Mouse (Mus musculus) Muller cell, postnatal 12 days (primary cell): Measurements from ENCODE around the gene Itgb5.

Experiments
- DNase-seq: peaks from one replicate; pipeline ENCODE4 v3.0.0-alpha.2; 2015; ENCODE audit errors: inconsistent ontology term

The Itgb5 gene

GRCm38 (mm10) chr16:33908239-33908638 lies 78.8 kb downstream of the Itgb5 start:
- no peak for DNase-seq

- DNase-seq: no peak
These were observed 85.5 kb downstream of the Itgb5 start for GRCm38 (mm10) chr16:33914997-33915396.

GRCm38 (mm10) chr16:33916473-33917251 lies 87.2 kb downstream of the Itgb5 start:
- DNase-seq: peak; percentile 99

GRCm38 (mm10) chr16:33917390-33917789 lies 87.9 kb downstream of the Itgb5 start:
- DNase-seq: no peak

- no peak for DNase-seq
These were observed 88.5 kb downstream of the Itgb5 start for GRCm38 (mm10) chr16:33917926-33918325.

- no peak for DNase-seq
These were observed 92.0 kb downstream of the Itgb5 start for GRCm38 (mm10) chr16:33921514-33921913.

GRCm38 (mm10) chr16:33922111-33923000 lies 92.9 kb downstream of the Itgb5 start:
- DNase-seq: peak; percentile 44

GRCm38 (mm10) chr16:33923001-33923316 lies 93.5 kb downstream of the Itgb5 start:
- no peak for DNase-seq

- DNase-seq: no peak
These were observed 94.3 kb downstream of the Itgb5 start for GRCm38 (mm10) chr16:33923758-33924157.

- no peak for DNase-seq
These were observed 97.9 kb downstream of the Itgb5 start for GRCm38 (mm10) chr16:33927263-33927824.

GRCm38 (mm10) chr16:33928788-33929462 lies 99.5 kb downstream of the Itgb5 start:
- DNase-seq: peak; percentile 37

- DNase-seq: no peak
These were observed 101.3 kb downstream of the Itgb5 start for GRCm38 (mm10) chr16:33930785-33931184.

GRCm38 (mm10) chr16:33931682-33932081 lies 102.2 kb downstream of the Itgb5 start:
- DNase-seq: no peak

- DNase-seq: no peak
These were observed 102.7 kb downstream of the Itgb5 start for GRCm38 (mm10) chr16:33932126-33932525.

GRCm38 (mm10) chr16:33933411-33933810 lies 103.9 kb downstream of the Itgb5 start:
- no peak for DNase-seq

GRCm38 (mm10) chr16:33934701-33935406 lies 105.4 kb downstream of the Itgb5 start:
- peak; percentile 32 for DNase-seq

GRCm38 (mm10) chr16:33935407-33935785 lies 105.9 kb downstream of the Itgb5 start:
- no peak for DNase-seq

- no peak for DNase-seq
These were observed 107.4 kb downstream of the Itgb5 start for GRCm38 (mm10) chr16:33936885-33937284.

GRCm38 (mm10) chr16:33937567-33937966 lies 108.1 kb downstream of the Itgb5 start:
- DNase-seq: peak; percentile 93

GRCm38 (mm10) chr16:33938311-33939132 lies 109.1 kb downstream of the Itgb5 start:
- DNase-seq: no peak
